Mouse (Mus musculus): ENCODE measurements around the gene Aadac. TPM values are rescaled to one million over a fixed set of nuclear protein-coding genes. Genes with fewer than 3 reads are reported as not detected.

The Aadac gene
- total RNA-seq (2021): not detected
- long read RNA-seq, experiment 1: 0 reads
- long read RNA-seq, experiment 2: 0 reads

GRCm38 (mm10) chr3:60025417-60025816 lies at the start of gene Aadac:
TSS of gene Aadac (plus strand) at chr3:60025717.
- intact Hi-C loops (cut with DNase I): no loop called here
- DNase-seq (ENCODE audit: low spot score in 2 of 2): no peak

- no peak for DNase-seq (ENCODE audit: low spot score in 2 of 2)
These were observed 21.9 kb upstream of the Aadac start for GRCm38 (mm10) chr3:60003622-60004021.

GRCm38 (mm10) chr3:60006443-60006842 lies 19.1 kb upstream of the Aadac start, which contains the start of gene Aadacl2:
TSS of gene Aadacl2 (plus strand) at chr3:60006743.
- DNase-seq (ENCODE audit: low spot score in 2 of 2): no peak
- intact Hi-C loops (cut with DNase I): no loop called here

More at GRCm38 (mm10) chr3:60003622-60004021, 21.9 kb upstream of the Aadac start:
- intact Hi-C loops (cut with DNase I): no loop called here

- no peak for DNase-seq (ENCODE audit: low spot score in 2 of 2)
- intact Hi-C loops (cut with DNase I): no loop called here
These were observed 6.0 kb downstream of the Aadac start for GRCm38 (mm10) chr3:60031511-60031910.

- DNase-seq (ENCODE audit: low spot score in 2 of 2): no peak
- intact Hi-C loops (cut with DNase I): no loop called here
These were observed 20.9 kb downstream of the Aadac start for GRCm38 (mm10) chr3:60046221-60046913.

GRCm38 (mm10) chr3:60053231-60053927 lies 27.9 kb downstream of the Aadac start:
- no peak for DNase-seq (ENCODE audit: low spot score in 2 of 2)
- intact Hi-C loops (cut with DNase I): loop anchor here (10.0 kb wide), 3 partner anchors 179 to 879 kb away; no protein-coding TSS in a partner anchor

GRCm38 (mm10) chr3:60053931-60054330 lies 28.4 kb downstream of the Aadac start:
- intact Hi-C loops (cut with DNase I): loop anchor here (10.0 kb wide), 3 partner anchors 179 to 879 kb away; no protein-coding TSS in a partner anchor
- no peak for DNase-seq (ENCODE audit: low spot score in 2 of 2)

- intact Hi-C loops (cut with DNase I): loop anchor here (10.0 kb wide), 3 partner anchors 182 to 882 kb away; no protein-coding TSS in a partner anchor
- peak; percentile 23 to 48 for DNase-seq (ENCODE audit: low spot score in 2 of 2)
These were observed 30.9 kb downstream of the Aadac start for GRCm38 (mm10) chr3:60056451-60056850.

GRCm38 (mm10) chr3:60057070-60057808 lies 31.7 kb downstream of the Aadac start:
- DNase-seq (ENCODE audit: low spot score in 2 of 2): no peak
- intact Hi-C loops (cut with DNase I): loop anchor here (10.0 kb wide), 3 partner anchors 182 to 882 kb away; no protein-coding TSS in a partner anchor

- intact Hi-C loops (cut with DNase I): loop anchor here (10.0 kb wide), 3 partner anchors 183 to 883 kb away; no protein-coding TSS in a partner anchor
- DNase-seq (ENCODE audit: low spot score in 2 of 2): no peak
These were observed 32.2 kb downstream of the Aadac start for GRCm38 (mm10) chr3:60057809-60058082.

GRCm38 (mm10) chr3:60078883-60079415 lies 53.4 kb downstream of the Aadac start:
- DNase-seq (ENCODE audit: low spot score in 2 of 2): no peak
- intact Hi-C loops (cut with DNase I): no loop called here

- intact Hi-C loops (cut with DNase I): no loop called here
- DNase-seq (ENCODE audit: low spot score in 2 of 2): peak; percentile 35 to 45
These were observed 55.1 kb downstream of the Aadac start for GRCm38 (mm10) chr3:60080572-60080971.

- intact Hi-C loops (cut with DNase I): no loop called here
- DNase-seq (ENCODE audit: low spot score in 2 of 2): peak in 1 of 2 experiments; percentile 6
These were observed 56.1 kb downstream of the Aadac start, which contains the start of gene Sucnr1 for GRCm38 (mm10) chr3:60081648-60082047. TSS of gene Sucnr1 (plus strand) at chr3:60081869.

GRCm38 (mm10) chr3:60082746-60083145 lies 57.2 kb downstream of the Aadac start:
- no peak for DNase-seq (ENCODE audit: low spot score in 2 of 2)
- intact Hi-C loops (cut with DNase I): no loop called here

- intact Hi-C loops (cut with DNase I): no loop called here
- DNase-seq (ENCODE audit: low spot score in 2 of 2): no peak
These were observed 60.2 kb downstream of the Aadac start for GRCm38 (mm10) chr3:60085729-60086128.

Other genes with a start within 250 kb of the Aadac start
- gene Gm8298, start 164.7 kb upstream of the Aadac start, total RNA-seq (2021): not detected
- gene C130079G13Rik, start 100.5 kb upstream of the Aadac start, total RNA-seq (2021): not detected
- not detected for gene Aadacl2, start 19.0 kb upstream of the Aadac start, total RNA-seq (2021)
- not detected for gene Sucnr1, start 56.2 kb downstream of the Aadac start, total RNA-seq (2021)

All from left cerebral cortex, postnatal 14 days (tissue).